Mouse (Mus musculus): Measurements from ENCODE around the gene Chst12. TPM values are rescaled to one million over a fixed set of nuclear protein-coding genes. Genes with fewer than 3 reads are reported as not detected.

Gene Chst12
- polyA plus RNA-seq, 1 experiment from 2014 or later: 19.1 TPM

DNA sequence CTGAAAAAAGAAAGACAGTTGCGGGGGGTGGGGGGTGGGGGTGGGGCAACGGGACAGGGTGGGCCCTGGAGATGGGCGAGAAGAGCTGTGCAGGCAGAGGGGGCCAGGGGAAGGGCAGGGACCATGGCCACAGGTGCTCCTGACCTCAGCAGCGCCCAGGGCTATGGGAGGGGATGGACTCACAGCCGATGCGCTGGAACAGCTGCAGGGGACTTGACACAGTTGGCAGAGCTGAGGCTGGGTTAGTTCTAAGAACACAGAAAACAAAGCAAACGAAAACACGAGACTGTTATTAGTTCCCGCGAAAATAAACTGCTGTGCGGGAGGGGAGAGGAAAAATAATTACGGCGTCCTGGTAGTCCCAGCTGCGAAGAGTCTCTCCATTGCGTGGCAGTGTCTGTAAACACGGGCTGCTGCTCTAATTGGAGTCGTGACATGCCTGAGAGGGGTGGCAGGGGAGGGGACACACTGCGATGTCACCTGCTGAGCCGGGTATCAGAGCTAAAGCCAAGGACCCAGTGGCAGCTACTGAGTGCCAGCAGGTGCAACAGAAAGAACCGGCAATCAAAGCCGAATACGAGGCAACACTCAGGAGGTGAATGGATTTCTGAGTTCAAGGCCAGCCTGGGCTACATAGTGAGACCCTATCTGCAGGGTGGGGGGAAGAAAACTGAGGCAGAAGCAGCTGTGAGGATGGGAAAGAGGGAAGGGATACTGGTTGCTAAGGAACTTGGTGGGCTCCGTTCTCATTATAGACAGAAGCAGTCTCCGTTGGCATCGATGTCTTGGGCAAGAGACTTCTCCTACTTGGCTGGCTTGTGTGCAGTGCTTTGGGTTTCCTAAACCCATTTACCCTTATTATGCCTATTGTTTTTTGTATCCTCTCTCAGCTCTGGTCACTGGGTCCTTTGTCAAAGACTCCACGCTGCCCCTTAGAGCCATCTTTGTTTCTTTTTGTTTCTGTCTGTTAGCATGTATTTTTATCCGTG is 5.0 kb downstream of the Chst12 start:
- DNase-seq (ENCODE audit: low spot score) (no peak), ATAC-seq (replicated peaks; ENCODE audit: low FRiP score) (no peak)
- H3K4me2 ChIP-seq: no peak overlapping the region
- H3K27me3 ChIP-seq (replicated peaks; ENCODE audit: control insufficient read depth, insufficient read depth, low read length): no peaks in the 10 kb centered on the region
- H3K4me3 ChIP-seq (ENCODE audit: low read depth, low read length): no peak overlapping the region
- 72% methylated on average over 27 of the region's 27 CpGs for WGBS
- H3K9ac ChIP-seq (ENCODE audit: low read depth, low read length): no peak overlapping the region
- no peaks in the 10 kb centered on the region for H3K9me3 ChIP-seq (ENCODE audit: control insufficient read depth, low read length)
- H3K4me1 ChIP-seq (replicated peaks; ENCODE audit: control insufficient read depth, insufficient read depth, low read length): peaks cover 55% of the 10 kb centered on the region
- H3K36me3 ChIP-seq (ENCODE audit: control insufficient read depth, insufficient read depth, low read length): no peaks in the 10 kb centered on the region
- no peak overlapping the region for H3K27ac ChIP-seq (ENCODE audit: low read depth, low read length)

DNA sequence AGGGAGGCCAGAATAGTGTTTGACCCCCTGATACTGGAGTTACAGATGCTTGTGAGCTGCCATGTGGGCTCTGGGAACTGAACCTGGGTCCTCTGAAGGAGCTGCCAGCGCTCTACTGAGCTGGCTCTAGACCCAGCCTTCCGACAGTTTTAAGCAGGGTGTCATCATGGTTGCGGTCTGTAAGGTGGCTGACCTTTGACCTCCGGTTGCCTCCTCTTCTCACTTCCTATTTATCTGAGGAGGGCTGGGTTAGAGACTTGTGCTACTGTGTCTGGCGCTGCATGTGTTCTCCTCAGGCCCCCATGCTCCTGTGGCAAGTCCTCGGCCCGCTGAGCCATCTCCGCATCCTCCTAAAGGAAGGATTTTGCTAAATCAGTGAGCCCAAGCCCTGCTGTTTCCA is 8.6 kb downstream of the Chst12 start:
- Histone ChIP-seq H3K27ac (ENCODE audit: low read depth, low read length) (peak overlapping the region; percentile 23; the same call in 1 of the 2 replicates), H3K9ac (ENCODE audit: low read depth, low read length) (no peak overlapping the region), H3K36me3 (ENCODE audit: control insufficient read depth, insufficient read depth, low read length) (no peaks in the 10 kb centered on the region), H3K4me1 (replicated peaks; ENCODE audit: control insufficient read depth, insufficient read depth, low read length) (peaks cover 27% of the 10 kb centered on the region), H3K4me2 (0 out of 2 replicates have a peak overlapping the region, but pooled peaks have one; percentile 5), H3K4me3 (ENCODE audit: low read depth, low read length) (no peak overlapping the region), H3K9me3 (ENCODE audit: control insufficient read depth, low read length) (no peaks in the 10 kb centered on the region), H3K27me3 (replicated peaks; ENCODE audit: control insufficient read depth, insufficient read depth, low read length) (no peaks in the 10 kb centered on the region)
- 74% methylated on average over 8 of the region's 8 CpGs for WGBS
- DNase-seq (ENCODE audit: low spot score) (no peak), ATAC-seq (replicated peaks; ENCODE audit: low FRiP score) (no peak)

DNA sequence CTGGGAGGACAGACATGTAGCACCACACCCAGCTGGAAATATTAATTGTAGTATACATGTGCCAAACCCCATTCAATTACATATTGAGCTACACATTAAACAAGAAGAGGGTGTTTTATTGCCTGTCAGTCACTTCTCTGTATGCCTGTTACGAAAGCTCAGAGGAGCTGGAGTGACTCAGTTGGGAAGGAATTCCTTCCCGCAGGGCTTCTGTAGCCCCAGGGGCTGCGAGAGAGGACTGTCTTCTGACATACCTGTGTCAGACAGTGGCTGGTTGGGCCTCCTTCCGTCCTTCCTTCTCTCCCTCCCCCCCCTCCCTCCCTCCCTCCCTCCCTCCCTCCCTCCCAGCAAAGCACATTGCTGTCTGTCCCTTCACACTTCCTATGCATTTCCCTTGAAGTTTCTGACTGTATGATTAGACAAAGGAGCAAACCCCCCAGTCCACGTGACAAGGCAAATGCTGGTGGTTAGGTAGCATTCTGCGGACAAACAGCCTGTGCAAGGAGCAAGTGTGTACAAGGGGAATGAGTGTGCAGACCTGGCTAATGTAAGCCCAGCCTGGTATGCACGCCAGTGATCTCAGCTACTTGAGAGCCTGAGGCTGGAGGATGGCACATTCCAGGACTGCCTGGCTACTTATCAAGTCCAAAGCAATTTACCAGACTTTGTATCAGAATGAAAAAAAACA is 9.6 kb downstream of the Chst12 start:
- 25% methylated on average over 7 of the region's 7 CpGs for WGBS
- DNase-seq (ENCODE audit: low spot score) (no peak), ATAC-seq (replicated peaks; ENCODE audit: low FRiP score) (peak; percentile 51)
- Histone ChIP-seq H3K4me3 (ENCODE audit: low read depth, low read length) (no peak overlapping the region), H3K27me3 (replicated peaks; ENCODE audit: control insufficient read depth, insufficient read depth, low read length) (no peaks in the 10 kb centered on the region), H3K9ac (ENCODE audit: low read depth, low read length) (no peak overlapping the region), H3K9me3 (ENCODE audit: control insufficient read depth, low read length) (no peaks in the 10 kb centered on the region), H3K4me2 (peak overlapping the region; percentile 23; the same call in 1 of the 2 replicates), H3K36me3 (ENCODE audit: control insufficient read depth, insufficient read depth, low read length) (no peaks in the 10 kb centered on the region), H3K4me1 (replicated peaks; ENCODE audit: control insufficient read depth, insufficient read depth, low read length) (peaks cover 20% of the 10 kb centered on the region), H3K27ac (ENCODE audit: low read depth, low read length) (no peak overlapping the region)

DNA sequence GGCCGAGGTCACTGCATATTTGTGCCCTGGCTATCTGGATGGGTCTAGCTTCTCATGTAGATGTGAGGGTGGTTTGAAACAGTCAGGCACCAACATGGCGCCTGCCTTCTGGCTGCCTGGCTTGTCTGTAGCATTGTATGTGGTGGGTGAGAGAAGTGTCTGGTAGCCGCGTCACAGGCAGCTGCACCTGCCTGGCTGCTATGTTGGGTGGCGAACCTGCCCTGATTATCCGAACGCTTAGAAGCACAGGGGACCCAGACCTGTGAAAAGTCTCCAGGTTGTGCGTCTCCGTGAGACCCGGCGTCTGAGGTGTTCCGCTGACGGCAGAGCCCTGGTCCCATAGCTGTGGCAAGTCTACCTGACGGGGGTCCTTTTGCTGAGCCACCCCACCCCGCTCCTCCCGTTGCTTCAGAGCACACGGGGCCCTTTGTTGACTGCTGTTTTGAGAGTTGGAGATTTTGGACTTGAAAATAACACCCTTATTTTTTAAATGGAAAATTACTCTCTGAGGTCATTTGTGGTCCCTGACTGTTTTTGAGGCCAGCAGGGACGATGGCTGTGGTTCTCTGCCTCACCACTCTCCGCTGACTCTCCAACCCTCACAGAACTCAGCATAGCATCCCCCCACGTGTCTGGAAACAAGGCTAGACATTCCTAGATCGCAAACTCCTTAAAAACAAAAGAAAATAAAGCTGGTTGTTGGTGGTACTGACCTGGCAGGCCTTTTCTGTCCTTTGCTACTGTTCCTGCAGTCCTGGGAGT is 12.0 kb downstream of the Chst12 start:
- Histone ChIP-seq H3K4me3 (ENCODE audit: low read depth, low read length) (no peak overlapping the region), H3K27ac (ENCODE audit: low read depth, low read length) (no peak overlapping the region), H3K4me1 (replicated peaks; ENCODE audit: control insufficient read depth, insufficient read depth, low read length) (peaks cover 20% of the 10 kb centered on the region), H3K4me2 (no peak overlapping the region), H3K9ac (ENCODE audit: low read depth, low read length) (no peak overlapping the region), H3K27me3 (replicated peaks; ENCODE audit: control insufficient read depth, insufficient read depth, low read length) (no peaks in the 10 kb centered on the region), H3K36me3 (ENCODE audit: control insufficient read depth, insufficient read depth, low read length) (no peaks in the 10 kb centered on the region), H3K9me3 (ENCODE audit: control insufficient read depth, low read length) (no peaks in the 10 kb centered on the region)
- ATAC-seq (replicated peaks; ENCODE audit: low FRiP score) (no peak), DNase-seq (ENCODE audit: low spot score) (no peak)
- WGBS: 88% methylated on average over 21 of the region's 21 CpGs

DNA sequence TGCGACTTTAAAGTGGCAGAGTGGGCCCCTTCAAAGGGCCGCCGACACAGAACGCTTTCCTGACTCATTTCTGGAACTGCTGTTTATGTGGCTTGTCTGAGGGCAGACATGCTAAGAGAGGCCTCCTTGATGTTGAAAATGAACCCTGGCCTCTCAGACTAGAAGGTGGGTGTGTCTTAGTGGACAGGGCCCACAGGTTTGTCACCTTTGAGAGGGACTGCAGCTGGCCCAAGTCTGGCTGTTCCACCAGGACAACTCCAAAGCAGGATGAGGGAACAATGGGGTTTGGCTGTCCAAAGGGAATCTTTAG is 12.5 kb downstream of the Chst12 start:
- H3K4me1 ChIP-seq (replicated peaks; ENCODE audit: control insufficient read depth, insufficient read depth, low read length): peaks cover 20% of the 10 kb centered on the region
- no peak overlapping the region for H3K9ac ChIP-seq (ENCODE audit: low read depth, low read length)

DNA sequence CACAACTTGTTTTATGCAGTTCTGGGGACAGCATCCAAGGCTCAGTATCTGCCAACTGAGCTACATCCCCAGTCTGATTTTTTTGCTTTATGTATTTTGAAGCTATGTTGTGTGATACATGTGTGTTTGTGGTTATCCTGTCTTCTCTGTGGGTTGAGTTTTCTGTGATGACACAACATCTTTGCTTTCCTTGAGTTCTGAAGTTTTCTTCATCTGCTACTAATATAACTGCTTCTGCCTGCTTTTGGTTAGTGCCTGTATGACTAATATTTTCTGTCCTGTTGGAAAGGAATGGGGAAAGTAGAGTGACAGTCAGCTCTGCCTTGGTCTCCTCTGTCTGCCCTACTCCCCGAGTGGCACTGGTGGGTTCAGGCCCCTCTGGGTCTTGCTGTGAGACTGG is 15.8 kb downstream of the Chst12 start:
- Histone ChIP-seq H3K27me3 (replicated peaks; ENCODE audit: control insufficient read depth, insufficient read depth, low read length) (no peaks in the 10 kb centered on the region), H3K27ac (ENCODE audit: low read depth, low read length) (no peak overlapping the region), H3K9me3 (ENCODE audit: control insufficient read depth, low read length) (no peaks in the 10 kb centered on the region), H3K4me1 (replicated peaks; ENCODE audit: control insufficient read depth, insufficient read depth, low read length) (no peaks in the 10 kb centered on the region), H3K36me3 (ENCODE audit: control insufficient read depth, insufficient read depth, low read length) (peaks cover 21% of the 10 kb centered on the region), H3K4me3 (ENCODE audit: low read depth, low read length) (no peak overlapping the region), H3K4me2 (no peak overlapping the region), H3K9ac (ENCODE audit: low read depth, low read length) (no peak overlapping the region)
- ATAC-seq (replicated peaks; ENCODE audit: low FRiP score) (no peak), DNase-seq (ENCODE audit: low spot score) (no peak)
- WGBS: 85% methylated on average over 1 of the region's 1 CpGs

More for the DNA sequence above, 12.5 kb downstream of the Chst12 start:
- DNase-seq (ENCODE audit: low spot score): no peak
- no peaks in the 10 kb centered on the region for H3K27me3 ChIP-seq (replicated peaks; ENCODE audit: control insufficient read depth, insufficient read depth, low read length)
- H3K4me3 ChIP-seq (ENCODE audit: low read depth, low read length): no peak overlapping the region
- H3K9me3 ChIP-seq (ENCODE audit: control insufficient read depth, low read length): no peaks in the 10 kb centered on the region
- no peak overlapping the region for H3K27ac ChIP-seq (ENCODE audit: low read depth, low read length)
- WGBS: 92% methylated on average over 4 of the region's 4 CpGs
- no peak for ATAC-seq (replicated peaks; ENCODE audit: low FRiP score)
- no peaks in the 10 kb centered on the region for H3K36me3 ChIP-seq (ENCODE audit: control insufficient read depth, insufficient read depth, low read length)
- no peak overlapping the region for H3K4me2 ChIP-seq

DNA sequence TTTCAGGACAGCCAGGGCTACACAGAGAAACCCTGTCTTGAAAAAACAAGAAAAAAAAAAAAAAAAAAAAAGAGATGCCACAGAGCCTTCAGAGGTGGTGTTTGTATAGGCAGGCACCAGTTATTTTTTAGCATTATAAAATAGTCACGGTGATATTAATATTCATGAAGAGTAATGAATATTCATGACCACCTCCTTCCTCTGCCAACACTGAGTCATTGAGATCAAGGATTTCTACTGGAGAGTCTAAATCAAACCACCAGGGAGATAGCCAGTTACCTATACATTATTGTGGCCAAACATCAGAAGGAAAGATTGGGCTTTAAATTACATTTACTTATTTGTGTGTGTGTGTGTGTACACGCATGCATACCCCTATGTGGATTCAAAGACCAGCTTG is 21.4 kb downstream of the Chst12 start:
- Histone ChIP-seq H3K36me3 (ENCODE audit: control insufficient read depth, insufficient read depth, low read length) (peaks cover 35% of the 10 kb centered on the region), H3K9me3 (ENCODE audit: control insufficient read depth, low read length) (0 out of 2 replicates have a peak, but pooled peaks cover 2% of the 10 kb centered on the region), H3K4me1 (replicated peaks; ENCODE audit: control insufficient read depth, insufficient read depth, low read length) (no peaks in the 10 kb centered on the region), H3K27ac (ENCODE audit: low read depth, low read length) (no peak overlapping the region), H3K4me3 (ENCODE audit: low read depth, low read length) (no peak overlapping the region), H3K4me2 (no peak overlapping the region), H3K9ac (ENCODE audit: low read depth, low read length) (no peak overlapping the region), H3K27me3 (replicated peaks; ENCODE audit: control insufficient read depth, insufficient read depth, low read length) (no peaks in the 10 kb centered on the region)
- ATAC-seq (replicated peaks; ENCODE audit: low FRiP score) (no peak), DNase-seq (ENCODE audit: low spot score) (no peak)
- WGBS: 89% methylated on average over 2 of the region's 2 CpGs

DNA sequence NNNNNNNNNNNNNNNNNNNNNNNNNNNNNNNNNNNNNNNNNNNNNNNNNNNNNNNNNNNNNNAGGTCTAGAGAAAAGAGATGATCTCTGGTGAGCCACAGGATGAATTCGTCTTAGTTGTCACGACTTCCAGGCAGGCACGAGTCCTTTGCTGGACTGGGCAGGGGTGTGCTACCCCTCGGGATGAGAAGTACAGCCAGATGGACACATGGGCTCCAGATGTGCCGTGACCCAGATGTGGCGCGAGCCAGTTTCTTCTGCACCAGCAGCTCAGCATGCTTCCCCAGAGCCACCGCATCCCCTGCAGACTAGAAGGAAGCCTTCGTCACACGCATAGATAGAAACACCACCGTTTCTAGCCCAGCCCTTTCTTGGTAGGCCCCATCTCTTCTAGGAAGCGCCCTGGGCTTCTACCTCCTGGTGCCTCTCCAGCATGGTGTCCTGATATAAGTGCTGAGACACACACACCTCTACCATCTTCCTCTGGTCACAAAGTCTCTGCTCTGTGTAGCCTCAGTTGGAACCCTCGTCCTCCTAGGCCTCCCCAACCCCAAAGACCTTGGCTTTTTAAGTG is 32.8 kb downstream of the Chst12 start:
- no peak overlapping the region for H3K27ac ChIP-seq (ENCODE audit: low read depth, low read length)
- no peak overlapping the region for H3K4me3 ChIP-seq (ENCODE audit: low read depth, low read length)
- H3K4me1 ChIP-seq (replicated peaks; ENCODE audit: control insufficient read depth, insufficient read depth, low read length): no peaks in the 10 kb centered on the region
- H3K9ac ChIP-seq (ENCODE audit: low read depth, low read length): no peak overlapping the region
- no peaks in the 10 kb centered on the region for H3K36me3 ChIP-seq (ENCODE audit: control insufficient read depth, insufficient read depth, low read length)
- ATAC-seq (replicated peaks; ENCODE audit: low FRiP score) (peak; percentile 70), DNase-seq (ENCODE audit: low spot score) (no peak)
- no peak overlapping the region for H3K4me2 ChIP-seq
- WGBS: 70% methylated on average over 13 of the region's 13 CpGs
- no peaks in the 10 kb centered on the region for H3K27me3 ChIP-seq (replicated peaks; ENCODE audit: control insufficient read depth, insufficient read depth, low read length)
- no peaks in the 10 kb centered on the region for H3K9me3 ChIP-seq (ENCODE audit: control insufficient read depth, low read length)

Measured in liver, embryonic 11.5 days (tissue).